In genomic region chr4:129334677-129335215, GRCm38 (mm10) we compare ENCODE assay signal across 8 mouse cellular contexts. TPM values are rescaled to one million over a fixed set of nuclear protein-coding genes. Genes with fewer than 3 reads are reported as not detected.
DNase-seq lines count a peak whose midpoint lies in the region; ATAC-seq and TF ChIP-seq lines count a peak whose summit lies in the region.

No protein-coding gene starts in this region.

- no peaks in the 10 kb centered on the region for H3K9me3 ChIP-seq in erythroblast, embryonic 14.5 days (ENCODE audit: control insufficient read depth, low read length)
- no peaks in the 10 kb centered on the region for H3K9me3 ChIP-seq in intestine, postnatal 0 days (ENCODE audit: control insufficient read depth)
- H3K9me3 ChIP-seq in neural tube, embryonic 12.5 days, result no peaks in the 10 kb centered on the region

- H3K4me3 ChIP-seq in kidney, adult 2 months (ENCODE audit: insufficient read depth, low read depth, low read length), result peak overlapping the region; percentile 93
- H3K4me3 ChIP-seq in erythroblast, embryonic 14.5 days (replicated peaks), result peak overlapping the region; percentile 98
- H3K4me3 ChIP-seq in intestine, postnatal 0 days (ENCODE audit: low read depth, low read length), result peak overlapping the region; percentile 77
- H3K4me3 ChIP-seq in neural tube, embryonic 12.5 days, result peak overlapping the region; percentile 96

- no peak for DNase-seq in kidney, adult 2 months
- DNase-seq in kidney, adult 8-10 months, result no peak
- DNase-seq in MEL-GATA-1-ER (ENCODE audit: extremely low read depth, low read depth), result peak; percentile 13
- DNase-seq in frontal cortex, adult 2 months (ENCODE audit: extremely low spot score in 1 of 2, low spot score in 1 of 2), result no peak
- no peak for DNase-seq in gastrocnemius, postnatal 36 days

- no peaks in the 10 kb centered on the region; the same call in 1 of the 2 replicates for H3K36me3 ChIP-seq in kidney, adult 2 months (ENCODE audit: control insufficient read depth, insufficient read depth, low read length)
- H3K36me3 ChIP-seq in erythroblast, embryonic 14.5 days (ENCODE audit: control insufficient read depth), result peaks cover 60% of the 10 kb centered on the region
- H3K36me3 ChIP-seq in intestine, postnatal 0 days (ENCODE audit: control insufficient read depth, insufficient read depth), result peaks cover 10% of the 10 kb centered on the region; the same call in 1 of the 2 replicates
- H3K36me3 ChIP-seq in neural tube, embryonic 12.5 days, result peaks cover 20% of the 10 kb centered on the region

- peak overlapping the region; percentile 90 for H3K9ac ChIP-seq in intestine, postnatal 0 days (ENCODE audit: low read depth, low read length)
- peak overlapping the region; percentile 94 for H3K9ac ChIP-seq in neural tube, embryonic 12.5 days

- peak overlapping the region; percentile 78 for H3K4me2 ChIP-seq in intestine, postnatal 0 days (replicated peaks; ENCODE audit: low read depth)
- peak overlapping the region; percentile 86 for H3K4me2 ChIP-seq in neural tube, embryonic 12.5 days (replicated peaks)

- intact Hi-C loops in gastrocnemius, postnatal 36 days (cut with DNase I), result loop anchor here (5.0 kb wide), 1 partner anchor 42 kb away; no protein-coding TSS in a partner anchor

- no peak for TF ChIP-seq POLR2A in kidney, adult 2 months (IDR thresholded peaks at IDR 0.05; ENCODE audit: low read depth, low read length)

- peak; percentile 64 for ATAC-seq in intestine, postnatal 0 days
- ATAC-seq in neural tube, embryonic 12.5 days (ENCODE audit: low FRiP score, low read depth), result peak; percentile 51

- TF ChIP-seq CTCF in kidney, adult 2 months (conservative IDR thresholded peaks at IDR 0.05; ENCODE audit: insufficient read depth, insufficient read length, low read depth, low read length), result no peak
- TF ChIP-seq CTCF in intestine, postnatal 0 days (IDR thresholded peaks at IDR 0.05; ENCODE audit: low read depth), result no peak

- no peaks in the 10 kb centered on the region for H3K27me3 ChIP-seq in kidney, adult 2 months (replicated peaks; ENCODE audit: control insufficient read depth, insufficient read depth, low read length)
- H3K27me3 ChIP-seq in erythroblast, embryonic 14.5 days (ENCODE audit: control insufficient read depth), result no peaks in the 10 kb centered on the region
- H3K27me3 ChIP-seq in intestine, postnatal 0 days (replicated peaks; ENCODE audit: control insufficient read depth, insufficient read depth, low read length), result no peaks in the 10 kb centered on the region
- H3K27me3 ChIP-seq in neural tube, embryonic 12.5 days (replicated peaks), result no peaks in the 10 kb centered on the region

- peak overlapping the region; percentile 72 for H3K27ac ChIP-seq in kidney, adult 2 months (ENCODE audit: insufficient read depth, low read depth, low read length)
- H3K27ac ChIP-seq in intestine, postnatal 0 days (ENCODE audit: low read depth, low read length), result peak overlapping the region; percentile 97
- H3K27ac ChIP-seq in neural tube, embryonic 12.5 days, result peak overlapping the region; percentile 92

- peaks cover 13% of the 10 kb centered on the region; the same call in 1 of the 2 replicates for H3K4me1 ChIP-seq in kidney, adult 2 months (ENCODE audit: control insufficient read depth, insufficient read depth, low read length)
- peaks cover 76% of the 10 kb centered on the region for H3K4me1 ChIP-seq in erythroblast, embryonic 14.5 days (ENCODE audit: control insufficient read depth)
- 0 out of 2 replicates have a peak, but pooled peaks cover 7% of the 10 kb centered on the region for H3K4me1 ChIP-seq in intestine, postnatal 0 days (replicated peaks; ENCODE audit: control insufficient read depth, insufficient read depth, low read length)
- H3K4me1 ChIP-seq in neural tube, embryonic 12.5 days, result peaks cover 35% of the 10 kb centered on the region

- under 1% methylated on average over 62 of the region's 62 CpGs for WGBS in kidney, adult 2 months
- under 1% methylated on average over 62 of the region's 62 CpGs for WGBS in intestine, postnatal 0 days
- under 1% methylated on average over 62 of the region's 62 CpGs for WGBS in neural tube, embryonic 12.5 days

RNA-seq across cellular contexts. Expression of gene Rbbp4, which starts 0.4 kb away (rescaled TPM):
- 30.8 and 36.7 TPM in 2 replicates for polyA plus RNA-seq in kidney, adult 2 months (2012; rRNA removed)
- polyA plus RNA-seq in erythroblast, embryonic 14.5 days (2012), result 5.4 and 8.0 TPM in 2 replicates
- 159 and 175 TPM in 2 replicates for polyA plus RNA-seq in intestine, postnatal 0 days (2015; fragmentation: Nextera tagmentation; extraction: Ambion mirVana)
- polyA plus RNA-seq in neural tube, embryonic 12.5 days (2016; fragmentation: Nextera tagmentation; extraction: Ambion mirVana), result 451 and 469 TPM in 2 replicates
- polyA plus RNA-seq in frontal cortex, adult 2 months (2012; rRNA removed), result 59.1 and 61.4 TPM in 2 replicates
- 10 to 100 TPM; 36.0 to 47.3 TPM for total RNA-seq in gastrocnemius, postnatal 36 days (2021)

RNA-seq across cellular contexts. Expression of gene Zbtb8os, which starts 0.7 kb away (rescaled TPM):
- polyA plus RNA-seq in kidney, adult 2 months (2012; rRNA removed), result 21.6 and 32.1 TPM in 2 replicates
- polyA plus RNA-seq in erythroblast, embryonic 14.5 days (2012), result 0.10 and 0.29 TPM in 2 replicates
- polyA plus RNA-seq in intestine, postnatal 0 days (2015; fragmentation: Nextera tagmentation; extraction: Ambion mirVana), result 92.9 and 94.5 TPM in 2 replicates
- 34.2 and 38.0 TPM in 2 replicates for polyA plus RNA-seq in neural tube, embryonic 12.5 days (2016; fragmentation: Nextera tagmentation; extraction: Ambion mirVana)
- polyA plus RNA-seq in frontal cortex, adult 2 months (2012; rRNA removed), result 31.1 and 32.0 TPM in 2 replicates
- 10 to 100 TPM; 23.3 to 24.2 TPM for total RNA-seq in gastrocnemius, postnatal 36 days (2021)

RNA-seq across cellular contexts. Expression of gene Zbtb8a, which starts 43.2 kb away (rescaled TPM):
- polyA plus RNA-seq in kidney, adult 2 months (2012; rRNA removed), result 4.9 and 5.4 TPM in 2 replicates
- 0.04 and 0.08 TPM in 2 replicates for polyA plus RNA-seq in erythroblast, embryonic 14.5 days (2012)
- polyA plus RNA-seq in intestine, postnatal 0 days (2015; fragmentation: Nextera tagmentation; extraction: Ambion mirVana), result 6.8 and 7.1 TPM in 2 replicates
- 12.5 and 15.4 TPM in 2 replicates for polyA plus RNA-seq in neural tube, embryonic 12.5 days (2016; fragmentation: Nextera tagmentation; extraction: Ambion mirVana)
- polyA plus RNA-seq in frontal cortex, adult 2 months (2012; rRNA removed), result 8.5 and 9.2 TPM in 2 replicates
- total RNA-seq in gastrocnemius, postnatal 36 days (2021), result 1 to 10 TPM in 1 of 2 experiments, under 1 TPM in 1; 0.76 to 1.1 TPM

RNA-seq across cellular contexts. Expression of gene Sync, which starts 47.3 kb away (rescaled TPM):
- polyA plus RNA-seq in kidney, adult 2 months (2012; rRNA removed), result 0.46 and 0.69 TPM in 2 replicates
- not detected in 2 replicates for polyA plus RNA-seq in erythroblast, embryonic 14.5 days (2012)
- 1.3 and 1.6 TPM in 2 replicates for polyA plus RNA-seq in intestine, postnatal 0 days (2015; fragmentation: Nextera tagmentation; extraction: Ambion mirVana)
- polyA plus RNA-seq in neural tube, embryonic 12.5 days (2016; fragmentation: Nextera tagmentation; extraction: Ambion mirVana), result 1.7 and 1.9 TPM in 2 replicates
- polyA plus RNA-seq in frontal cortex, adult 2 months (2012; rRNA removed), result 1.3 TPM in 2 replicates
- 10 to 100 TPM; 38.3 to 44.9 TPM for total RNA-seq in gastrocnemius, postnatal 36 days (2021)

Comparison
In these comparisons a context has a peak if more than half of its experiments do, and no peak if none do; other contexts are left out.
1. RNA of gene Zbtb8os, which starts 0.7 kb away (polyA plus RNA-seq): 92.9 to 94.5 TPM in intestine, postnatal 0 days, 34.2 to 38.0 TPM in neural tube, embryonic 12.5 days, 21.6 to 32.1 TPM in kidney, adult 2 months and 31.1 to 32.0 TPM in frontal cortex, adult 2 months; 0.10 to 0.29 TPM in erythroblast, embryonic 14.5 days; every median in the first group is over 10 times any median in the second.
2. Peak in every context shown above with its lines, with median percentiles within 50 percentile points of each other: H3K27ac ChIP-seq and H3K4me3 ChIP-seq.